Mouse (Mus musculus) c-Kit-positive CD71-negative TER-119-negative erythroid progenitor cells, embryonic 14.5 days (primary cell): Measurements from ENCODE around the gene Bahcc1.

Experiments used
- DNase-seq: peaks from one replicate; pipeline ENCODE4 v3.0.0-alpha.2; 2013; ENCODE audit warnings: low read depth

Gene Bahcc1

GRCm38 (mm10) chr11:120242726-120243530, 10.2 kb downstream of the Bahcc1 start:
- no peak for DNase-seq

GRCm38 (mm10) chr11:120243531-120243820, 10.7 kb downstream of the Bahcc1 start:
- DNase-seq = no peak

- DNase-seq = no peak
Measured at GRCm38 (mm10) chr11:120248160-120248793, 15.5 kb downstream of the Bahcc1 start.

- no peak for DNase-seq
Measured at GRCm38 (mm10) chr11:120248899-120249298, 16.2 kb downstream of the Bahcc1 start.

- no peak for DNase-seq
Measured at GRCm38 (mm10) chr11:120250991-120251949, 18.5 kb downstream of the Bahcc1 start.

GRCm38 (mm10) chr11:120251950-120252308, 19.2 kb downstream of the Bahcc1 start:
- no peak for DNase-seq

GRCm38 (mm10) chr11:120252398-120252797, 19.7 kb downstream of the Bahcc1 start:
- no peak for DNase-seq

- DNase-seq = no peak
Measured at GRCm38 (mm10) chr11:120252843-120253645, 20.3 kb downstream of the Bahcc1 start.

- no peak for DNase-seq
Measured at GRCm38 (mm10) chr11:120253646-120254315, 21.0 kb downstream of the Bahcc1 start.

- DNase-seq = no peak
Measured at GRCm38 (mm10) chr11:120254420-120254819, 21.7 kb downstream of the Bahcc1 start.

GRCm38 (mm10) chr11:120255038-120255437, 22.3 kb downstream of the Bahcc1 start:
- no peak for DNase-seq

GRCm38 (mm10) chr11:120255499-120255898, 22.8 kb downstream of the Bahcc1 start:
- DNase-seq = no peak

GRCm38 (mm10) chr11:120256108-120256507, 23.4 kb downstream of the Bahcc1 start:
- no peak for DNase-seq

GRCm38 (mm10) chr11:120256543-120256942, 23.8 kb downstream of the Bahcc1 start:
- DNase-seq = no peak

- DNase-seq = no peak
Measured at GRCm38 (mm10) chr11:120256981-120257820, 24.5 kb downstream of the Bahcc1 start.

- DNase-seq = no peak
Measured at GRCm38 (mm10) chr11:120257911-120258310, 25.2 kb downstream of the Bahcc1 start.

- no peak for DNase-seq
Measured at GRCm38 (mm10) chr11:120258896-120259689, 26.3 kb downstream of the Bahcc1 start.

- no peak for DNase-seq
Measured at GRCm38 (mm10) chr11:120259792-120260768, 27.3 kb downstream of the Bahcc1 start.
